Mouse (Mus musculus) right cerebral cortex, postnatal 14 days (tissue): Measurements from ENCODE around the gene Snap91.

Source experiments
- DNase-seq: peaks from one replicate; pipeline ENCODE4 v3.0.0; 2022

Snap91 gene

GRCm38 (mm10) chr9:86813327-86813726 is 67.1 kb downstream of the Snap91 start:
- no peak for DNase-seq

- DNase-seq, result no peak
Measured at GRCm38 (mm10) chr9:86810696-86811232, 69.7 kb downstream of the Snap91 start.

GRCm38 (mm10) chr9:86810213-86810612 is 70.2 kb downstream of the Snap91 start:
- DNase-seq, result no peak

GRCm38 (mm10) chr9:86800600-86801163 is 79.8 kb downstream of the Snap91 start:
- no peak for DNase-seq

DNA sequence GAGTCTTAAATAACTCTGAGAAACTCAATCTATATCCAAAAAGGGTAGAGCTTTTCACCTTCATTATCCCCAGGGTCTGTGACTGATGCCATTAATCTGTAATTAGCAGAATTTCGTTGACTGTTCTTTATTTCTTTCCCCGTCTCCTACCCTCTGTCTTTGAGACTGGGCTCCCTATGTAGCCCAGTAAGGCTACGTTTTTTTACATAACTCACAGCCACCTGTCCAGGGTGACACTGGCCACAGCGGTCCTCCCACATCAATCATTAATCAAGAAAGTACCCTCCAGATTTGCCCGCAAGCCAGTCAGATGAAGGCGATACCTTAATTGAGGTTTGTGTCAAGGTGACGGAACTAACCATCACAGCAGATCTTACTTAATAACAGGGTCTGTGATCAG is 81.4 kb downstream of the Snap91 start:
- DNase-seq, result no peak

DNA sequence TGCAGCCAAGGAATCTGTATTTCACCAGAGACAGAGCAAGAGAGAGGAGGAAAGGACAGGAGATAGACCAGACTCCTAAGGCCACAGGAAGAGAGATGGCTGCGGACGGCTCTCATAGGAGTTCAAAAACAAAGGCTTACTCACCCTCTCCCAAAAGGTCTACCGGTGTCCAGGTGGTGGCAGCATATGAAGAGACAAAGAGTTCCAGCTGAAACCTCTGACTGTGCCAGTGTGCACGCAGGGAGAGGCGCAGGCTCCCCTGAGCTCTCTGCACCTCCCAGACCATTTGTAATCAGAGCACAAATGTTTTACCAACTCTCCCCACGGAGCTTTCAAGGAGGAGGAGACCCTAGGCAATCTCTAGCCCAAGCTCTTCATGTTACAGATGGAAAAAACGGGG is 81.8 kb downstream of the Snap91 start:
- no peak for DNase-seq

DNA sequence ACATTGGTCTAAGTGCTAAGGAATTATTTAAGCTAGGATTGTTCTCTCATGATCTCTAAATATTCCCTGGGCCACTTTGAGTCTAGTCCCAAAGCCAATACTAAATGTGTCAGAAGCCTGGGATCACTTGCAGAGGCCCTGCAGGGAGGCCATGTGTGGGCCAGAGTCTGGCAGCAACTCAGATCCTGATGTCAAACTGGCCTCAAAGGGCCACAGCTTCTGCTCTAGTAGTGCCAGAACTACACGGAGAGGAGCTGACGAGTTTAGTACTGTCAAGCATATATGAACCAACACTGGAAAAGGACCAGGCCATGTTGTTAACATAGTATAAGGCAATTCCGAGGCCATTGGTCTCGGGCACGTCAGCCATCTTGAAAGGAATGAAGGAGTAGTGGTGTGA is 82.3 kb downstream of the Snap91 start:
- DNase-seq, result no peak

- DNase-seq, result no peak
Measured at GRCm38 (mm10) chr9:86797553-86797952, 82.9 kb downstream of the Snap91 start.

- DNase-seq, result no peak
Measured at GRCm38 (mm10) chr9:86795236-86795635, 85.2 kb downstream of the Snap91 start.

GRCm38 (mm10) chr9:86791927-86792326 is 88.5 kb downstream of the Snap91 start:
- no peak for DNase-seq

DNA sequence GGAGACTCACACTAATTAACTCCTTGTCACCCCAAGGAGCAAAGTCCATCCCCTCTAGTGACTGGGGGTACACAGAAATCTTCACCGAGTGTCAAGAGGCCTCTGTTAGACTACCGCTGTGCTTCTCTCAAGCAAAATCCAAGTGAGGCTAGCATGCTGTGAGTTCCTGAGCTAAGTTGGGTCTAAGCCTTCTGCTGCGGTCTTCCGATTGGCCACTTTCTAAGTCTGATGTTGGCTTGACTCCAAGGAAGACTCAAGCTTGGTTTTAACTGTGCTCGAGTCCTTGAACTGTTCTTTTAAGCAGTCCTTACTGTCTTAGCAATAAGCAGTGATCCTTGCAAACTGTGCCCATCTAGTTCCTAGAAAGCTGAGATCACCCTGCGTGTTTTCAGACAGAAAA is 91.3 kb downstream of the Snap91 start:
- no peak for DNase-seq

DNA sequence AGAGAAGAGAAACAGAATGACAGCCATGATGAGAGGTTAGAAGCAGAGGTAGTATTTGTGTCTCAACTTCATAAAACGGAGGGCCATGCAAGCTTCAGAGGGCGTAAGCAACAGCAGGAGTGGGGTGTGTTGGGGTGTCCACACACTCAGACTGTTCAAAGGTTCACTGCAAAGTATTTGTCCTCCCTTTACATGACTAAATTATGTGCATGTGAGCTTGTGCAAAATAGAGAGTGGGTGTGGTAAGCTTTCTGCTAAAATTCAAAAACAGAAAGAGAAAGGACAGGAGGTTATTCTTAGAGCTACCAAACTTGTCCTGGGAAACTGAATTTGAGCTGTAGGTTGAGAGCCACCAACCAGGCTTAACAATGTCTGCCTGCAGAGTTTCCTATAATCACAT is 97.6 kb downstream of the Snap91 start:
- DNase-seq, result no peak

GRCm38 (mm10) chr9:86781426-86781825 is 99.0 kb downstream of the Snap91 start:
- no peak for DNase-seq

- no peak for DNase-seq
Measured at GRCm38 (mm10) chr9:86778212-86778611, 102.2 kb downstream of the Snap91 start.

DNA sequence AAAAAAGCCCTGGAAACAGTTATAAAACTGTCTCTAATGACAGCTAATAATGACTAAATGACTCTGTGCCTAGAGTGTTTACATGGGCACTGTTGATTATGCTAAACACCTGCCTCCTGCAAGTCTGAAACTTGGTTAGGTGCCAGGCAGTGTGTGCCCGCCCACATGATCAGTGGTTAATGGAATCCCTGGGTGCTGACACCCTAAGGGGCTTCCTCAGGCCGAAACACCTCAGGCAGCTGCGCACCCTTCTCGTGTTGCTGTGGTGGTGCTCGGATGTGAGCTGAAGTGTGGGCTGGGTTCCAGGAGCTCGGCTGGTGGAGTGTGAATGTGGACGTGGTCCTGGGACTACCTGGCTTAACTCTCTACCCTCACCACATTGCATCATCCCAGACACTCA is 103.1 kb downstream of the Snap91 start:
- no peak for DNase-seq

DNA sequence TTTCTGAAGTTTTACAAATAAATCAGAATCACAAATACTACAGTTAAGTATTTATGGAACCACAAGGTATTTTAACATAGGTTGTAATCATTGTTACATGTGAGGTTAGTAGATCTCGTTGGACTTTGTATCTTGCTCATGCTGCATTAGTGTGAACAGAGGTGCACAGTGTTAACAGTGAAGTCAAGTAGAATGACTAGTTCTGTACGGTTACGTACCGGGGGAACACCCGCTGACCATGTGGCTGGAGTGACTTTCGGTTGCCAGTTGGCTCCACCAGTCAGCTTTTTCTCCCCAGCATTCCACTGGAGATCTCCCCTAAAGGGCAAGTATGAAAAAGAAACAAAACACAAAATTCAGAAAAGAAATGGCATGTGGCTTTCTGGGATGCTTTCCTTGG is 105.1 kb downstream of the Snap91 start:
- DNase-seq, result no peak

DNA sequence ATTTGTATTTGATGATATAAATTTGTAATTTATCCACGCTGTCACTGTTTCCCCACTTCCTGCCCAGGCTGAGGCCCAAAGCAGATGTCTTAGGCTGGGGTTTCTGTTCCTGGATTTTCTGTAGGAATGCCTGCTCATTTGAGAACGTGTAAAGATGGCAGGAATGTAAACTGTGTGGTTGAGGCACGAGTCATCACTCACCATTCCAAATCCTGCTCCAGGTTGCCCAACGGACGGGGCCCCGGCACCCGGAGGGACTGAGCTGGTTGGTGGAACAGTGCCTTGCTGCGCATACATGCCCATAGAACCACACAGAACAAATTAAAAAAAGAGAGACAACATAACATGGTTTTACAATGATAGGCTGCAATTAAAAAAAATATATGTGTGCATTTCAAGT is 106.5 kb downstream of the Snap91 start:
- DNase-seq, result no peak

- DNase-seq, result no peak
Measured at GRCm38 (mm10) chr9:86772897-86773296, 107.6 kb downstream of the Snap91 start.

GRCm38 (mm10) chr9:86766991-86767390 is 113.5 kb downstream of the Snap91 start:
- DNase-seq, result no peak

GRCm38 (mm10) chr9:86764002-86764401 is 116.5 kb downstream of the Snap91 start:
- DNase-seq, result no peak

DNA sequence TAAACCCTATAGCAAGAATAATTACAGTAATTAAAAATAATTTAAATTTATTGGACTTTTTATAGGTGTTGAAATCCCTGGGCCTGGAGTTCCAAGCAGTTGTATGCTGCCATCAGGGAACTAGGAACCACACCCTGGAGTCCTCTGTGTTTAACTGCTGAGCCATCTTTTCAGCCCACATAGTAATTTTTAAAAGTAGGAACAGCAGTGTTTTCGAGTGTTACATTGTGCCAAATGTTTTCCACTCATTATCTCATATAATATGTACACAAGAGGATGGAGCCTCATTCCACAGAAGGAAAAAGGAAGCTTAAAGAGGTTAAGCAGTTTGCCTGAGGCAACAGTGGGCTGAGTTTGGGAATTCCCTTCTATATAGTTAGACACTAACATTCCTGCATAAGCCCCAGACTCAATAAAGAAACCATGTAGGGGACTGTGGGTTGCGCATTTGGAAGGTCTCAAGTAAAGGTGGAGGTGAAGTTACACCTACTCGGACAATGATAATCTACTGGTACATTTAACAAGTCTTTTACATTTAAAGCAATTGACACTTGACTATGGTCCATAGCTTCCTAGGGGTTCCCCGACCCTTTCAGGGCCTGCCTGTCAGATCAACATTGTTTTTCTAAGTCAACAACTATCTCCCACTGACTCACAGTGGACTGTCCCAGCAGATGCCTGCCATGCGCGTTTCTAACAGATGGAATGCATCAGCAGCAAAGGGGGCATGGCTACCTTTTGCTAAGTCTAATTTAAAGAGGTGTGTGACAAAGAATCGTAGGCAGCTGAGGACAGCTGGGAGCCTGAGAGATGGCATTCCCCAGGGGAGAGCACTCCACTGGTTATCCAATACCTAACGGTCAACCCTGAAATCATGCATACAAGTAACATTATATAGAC is 117.7 kb downstream of the Snap91 start:
- DNase-seq, result no peak

- peak; percentile 64 for DNase-seq
Measured at GRCm38 (mm10) chr9:86745926-86746581, 134.4 kb downstream of the Snap91 start.

DNA sequence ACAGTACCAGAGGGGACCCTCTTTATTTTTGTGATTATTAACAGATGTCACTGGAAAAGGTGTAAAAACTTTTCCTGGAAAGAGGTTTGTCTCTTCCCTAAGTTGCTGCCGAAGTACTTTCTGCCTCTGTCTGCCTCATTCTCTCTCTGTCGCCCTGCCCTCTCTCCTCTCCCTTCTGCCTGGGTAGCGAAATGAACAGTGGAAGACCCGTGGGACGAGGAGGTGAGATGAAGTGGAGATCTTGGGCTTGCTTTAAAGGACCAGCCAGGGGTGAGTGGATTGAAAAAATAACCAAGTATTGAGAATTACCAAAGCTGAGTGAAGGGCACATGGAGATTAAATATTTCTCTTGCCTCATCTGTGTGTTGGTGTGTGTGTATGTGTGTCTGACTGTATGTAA is 136.4 kb downstream of the Snap91 start:
- no peak for DNase-seq
